Mouse (Mus musculus) liver, postnatal 0 days (tissue): ENCODE data around the gene Ogt. TPM values are rescaled to one million over a fixed set of nuclear protein-coding genes. Genes with fewer than 3 reads are reported as not detected.
A peak's percentile ranks its signal among the peaks of the same experiment; 100 is the strongest.

Source experiments
- ATAC-seq: fragments of 200-750 bp; cut with Nextera tagmentation; 2 replicates; pipeline ENCODE4 v1.8.0; 2017; ENCODE audit warnings: mild to moderate bottlenecking, moderate library complexity
- DNase-seq: peaks from one replicate; pipeline ENCODE4 v3.0.0-alpha.2; 2016
- H3K27ac ChIP-seq: fragments of 300-500 bp; sonication (generic); 2 replicates; pipeline ENCODE4 v1.5.1; 2014; ENCODE audit warnings: antibody characterized with exemption, moderate library complexity, mild to moderate bottlenecking, low read depth
- H3K27me3 ChIP-seq: fragments of 300-500 bp; sonication (generic); 2 replicates; pipeline ENCODE4 v1.6.1; 2014; ENCODE audit warnings: low read length, control low read depth, mixed read lengths; ENCODE audit not compliant: insufficient read depth
- H3K36me3 ChIP-seq: fragments of 300-500 bp; sonication (generic); replicated peaks from 2 replicates; pipeline ENCODE4 v1.6.1; 2014; ENCODE audit warnings: mild to moderate bottlenecking, control low read depth, low read length, moderate library complexity, mixed read lengths; ENCODE audit not compliant: insufficient read depth
- H3K4me1 ChIP-seq: fragments of 300-500 bp; sonication (generic); 2 replicates; pipeline ENCODE4 v1.6.1; 2014; ENCODE audit warnings: antibody characterized with exemption, mild to moderate bottlenecking, control low read depth; ENCODE audit not compliant: insufficient read depth
- H3K4me2 ChIP-seq: fragments of 300-500 bp; sonication (generic); 2 replicates; pipeline ENCODE4 v1.6.1; 2014; ENCODE audit warnings: low read depth, mild to moderate bottlenecking, low read length, moderate library complexity, mixed read lengths
- H3K4me3 ChIP-seq: fragments of 300-500 bp; sonication (generic); 2 replicates; pipeline ENCODE4 v1.5.1; 2014; ENCODE audit warnings: low read depth, low read length
- H3K9ac ChIP-seq: fragments of 300-500 bp; sonication (generic); replicated peaks from 2 replicates; pipeline ENCODE4 v1.6.1; 2014; ENCODE audit warnings: mild to moderate bottlenecking, moderate library complexity
- H3K9me3 ChIP-seq: fragments of 300-500 bp; sonication (generic); 2 replicates; pipeline ENCODE4 v1.6.1; 2016; ENCODE audit warnings: mild to moderate bottlenecking, control low read depth, low read length, mixed read lengths
- CTCF ChIP-seq: sonication (generic); IDR thresholded peaks from 2 replicates; pipeline ENCODE4 v1.5.1; 2016; ENCODE audit warnings: antibody characterized with exemption, low read depth
- EP300 ChIP-seq: IDR thresholded peaks from 2 replicates; pipeline ENCODE4 v1.6.1; 2016; ENCODE audit warnings: antibody characterized with exemption, low read depth, mild to moderate bottlenecking
- WGBS: fragments of 180-500 bp; shearing (Covaris S2); extraction: QIAGEN DNeasy Blood & Tissue Kit; methylation state at CpG from one replicate; pipeline ENCODE4 v1.1.7; 2014; ENCODE audit not compliant: insufficient replicate concordance; 5-methylcytosine and 5-hydroxymethylcytosine counted together
- polyA plus RNA-seq: library from polyadenylated mRNA; unstranded; fragments of >200 nt; fragmentation: Nextera tagmentation; extraction: Ambion mirVana; gene quantifications from 2 replicates; pipeline ENCODE4 v1.2.1, GENCODE M21; 2015

Gene Ogt
- polyA plus RNA-seq, 1 experiment from 2014 or later = 27.7 TPM

- Histone ChIP-seq H3K27ac (no peak overlapping the region), H3K4me1 (no peaks in the 10 kb centered on the region; the same call in none of the 2 replicates), H3K4me2 (no peak overlapping the region), H3K4me3 (no peak overlapping the region), H3K9ac (no peak overlapping the region), H3K36me3 (peaks cover 8% of the 10 kb centered on the region; the same call in 1 of the 2 replicates), H3K27me3 (no peaks in the 10 kb centered on the region), H3K9me3 (no peaks in the 10 kb centered on the region)
- ATAC-seq = no peak
- no peak for DNase-seq
- 60% methylated on average over 5 of the region's 5 CpGs for WGBS
- TF ChIP-seq CTCF (no peak), EP300 (no peak)
Measured at GRCm38 (mm10) chrX:101646621-101647020, 6.8 kb downstream of the Ogt start.

- H3K4me2 ChIP-seq = no peak overlapping the region
Measured at GRCm38 (mm10) chrX:101695686-101696085, 55.8 kb downstream of the Ogt start.

GRCm38 (mm10) chrX:101697537-101697936 is 57.7 kb downstream of the Ogt start:
- Histone ChIP-seq H3K4me2 (no peak overlapping the region), H3K4me3 (no peak overlapping the region), H3K27ac (no peak overlapping the region), H3K27me3 (no peaks in the 10 kb centered on the region), H3K9me3 (peaks cover 6% of the 10 kb centered on the region; the same call in 1 of the 2 replicates), H3K36me3 (no peaks in the 10 kb centered on the region), H3K9ac (no peak overlapping the region), H3K4me1 (no peaks in the 10 kb centered on the region)
- DNase-seq (peak; percentile 11), ATAC-seq (no peak)
- WGBS = 76% methylated on average over 51 of the region's 54 CpGs
- TF ChIP-seq CTCF (no peak), EP300 (no peak)

More at GRCm38 (mm10) chrX:101695686-101696085, 55.8 kb downstream of the Ogt start:
- H3K27ac ChIP-seq = no peak overlapping the region
- H3K9ac ChIP-seq = no peak overlapping the region
- no peaks in the 10 kb centered on the region for H3K27me3 ChIP-seq
- TF ChIP-seq CTCF (no peak), EP300 (no peak)
- DNase-seq = no peak
- 87% methylated on average over 27 of the region's 27 CpGs for WGBS
- H3K9me3 ChIP-seq = peaks cover 6% of the 10 kb centered on the region; the same call in 1 of the 2 replicates
- H3K4me3 ChIP-seq = no peak overlapping the region
- no peaks in the 10 kb centered on the region for H3K36me3 ChIP-seq
- ATAC-seq = no peak
- H3K4me1 ChIP-seq = no peaks in the 10 kb centered on the region

- WGBS = 77% methylated on average over 22 of the region's 23 CpGs
- TF ChIP-seq CTCF = no peak
- no peak for TF ChIP-seq EP300
- no peak overlapping the region for H3K4me2 ChIP-seq
- H3K36me3 ChIP-seq = no peaks in the 10 kb centered on the region
- DNase-seq (no peak), ATAC-seq (no peak)
- H3K9me3 ChIP-seq = peaks cover 6% of the 10 kb centered on the region; the same call in 1 of the 2 replicates
- H3K4me1 ChIP-seq = no peaks in the 10 kb centered on the region
- H3K9ac ChIP-seq = no peak overlapping the region
- H3K4me3 ChIP-seq = no peak overlapping the region
- no peaks in the 10 kb centered on the region for H3K27me3 ChIP-seq
- H3K27ac ChIP-seq = no peak overlapping the region
Measured at GRCm38 (mm10) chrX:101698232-101698631, 58.4 kb downstream of the Ogt start.

GRCm38 (mm10) chrX:101705111-101705510 is 65.3 kb downstream of the Ogt start:
- no peak overlapping the region for H3K27ac ChIP-seq
- H3K36me3 ChIP-seq = no peaks in the 10 kb centered on the region
- no peaks in the 10 kb centered on the region for H3K9me3 ChIP-seq
- no peak for TF ChIP-seq CTCF
- no peak for TF ChIP-seq EP300
- no peak overlapping the region for H3K4me3 ChIP-seq
- no peak overlapping the region for H3K4me2 ChIP-seq
- DNase-seq = no peak
- no peaks in the 10 kb centered on the region for H3K4me1 ChIP-seq
- no peaks in the 10 kb centered on the region for H3K27me3 ChIP-seq
- no peak overlapping the region for H3K9ac ChIP-seq
- 68% methylated on average over 7 of the region's 7 CpGs for WGBS
- no peak for ATAC-seq

GRCm38 (mm10) chrX:101720401-101720800 is 80.5 kb downstream of the Ogt start:
- Histone ChIP-seq H3K9me3 (no peaks in the 10 kb centered on the region), H3K27ac (no peak overlapping the region), H3K4me3 (no peak overlapping the region), H3K36me3 (no peaks in the 10 kb centered on the region), H3K9ac (no peak overlapping the region), H3K27me3 (no peaks in the 10 kb centered on the region; the same call in 1 of the 2 replicates), H3K4me2 (no peak overlapping the region), H3K4me1 (no peaks in the 10 kb centered on the region)
- ATAC-seq = no peak
- DNase-seq = no peak
- no peak for TF ChIP-seq EP300
- no peak for TF ChIP-seq CTCF
- 61% methylated on average over 1 of the region's 1 CpGs for WGBS

GRCm38 (mm10) chrX:101730010-101730409 is 90.2 kb downstream of the Ogt start:
- H3K9ac ChIP-seq = no peak overlapping the region
- no peak for TF ChIP-seq EP300
- TF ChIP-seq CTCF = no peak
- H3K27me3 ChIP-seq = no peaks in the 10 kb centered on the region; the same call in 1 of the 2 replicates
- H3K9me3 ChIP-seq = no peaks in the 10 kb centered on the region
- H3K36me3 ChIP-seq = no peaks in the 10 kb centered on the region
- DNase-seq (no peak), ATAC-seq (no peak)
- no peak overlapping the region for H3K4me3 ChIP-seq
- no peaks in the 10 kb centered on the region for H3K4me1 ChIP-seq
- H3K4me2 ChIP-seq = no peak overlapping the region
- no peak overlapping the region for H3K27ac ChIP-seq
